Comparison of ENCODE assay signal across 15 mouse cellular contexts in the genomic region with DNA sequence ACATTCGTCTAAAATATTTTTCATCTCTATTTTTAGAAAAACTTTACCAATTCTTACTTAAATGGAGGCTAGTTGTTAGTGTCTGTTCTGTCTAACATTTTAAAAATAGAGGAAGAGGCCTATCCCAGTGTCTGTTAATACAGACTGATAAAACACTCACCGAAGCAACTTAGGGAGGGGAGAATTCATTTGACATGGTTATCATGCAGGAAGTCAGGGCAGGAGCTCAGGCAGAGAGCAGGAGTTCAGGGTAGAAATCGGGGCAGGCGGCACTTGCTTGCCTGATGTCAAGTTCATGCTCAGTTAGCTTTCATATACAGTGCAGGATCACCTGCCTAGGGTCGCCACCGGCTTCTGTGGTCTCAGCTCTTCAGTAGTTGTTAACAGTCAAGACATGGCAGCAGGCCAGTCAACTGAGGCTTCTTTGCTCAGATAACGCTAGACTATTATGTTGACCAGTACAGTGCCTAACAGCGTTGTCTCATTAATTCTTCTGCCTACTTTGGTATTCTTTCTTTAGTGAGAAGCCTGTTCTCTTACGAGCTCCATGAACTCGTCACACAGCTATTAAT.
"Had no signal": no experiment of that assay in that cellular context is flagged by ENCODE, and none has a peak within 500 bp of the region (broad histone marks: within the 10 kb centered on the region; RNA-seq: fewer than 3 reads in every experiment).

No protein-coding gene starts in this region.

- ATAC-seq: midbrain, embryonic 13.5 days; midbrain, embryonic 15.5 days had no signal

- DNase-seq: lung, adult 18-20 months; lung, embryonic 14.5 days; lung, postnatal 14 days; lung, postnatal 36 days; right cerebral cortex, postnatal 14 days; thymus, postnatal 14 days; thymus, postnatal 36 days had no signal

- H3K4me3 ChIP-seq: midbrain, embryonic 13.5 days; midbrain, embryonic 15.5 days; neural tube, embryonic 12.5 days; stomach, embryonic 15.5 days had no signal

- H3K9me3 ChIP-seq: midbrain, embryonic 13.5 days; midbrain, embryonic 15.5 days; neural tube, embryonic 12.5 days; stomach, embryonic 15.5 days had no signal

- H3K9ac ChIP-seq: liver, embryonic 14.5 days; lung, embryonic 14.5 days; midbrain, embryonic 13.5 days; midbrain, embryonic 15.5 days; neural tube, embryonic 12.5 days; stomach, embryonic 15.5 days had no signal

- H3K27me3 ChIP-seq: midbrain, embryonic 13.5 days; midbrain, embryonic 15.5 days; neural tube, embryonic 12.5 days; stomach, embryonic 15.5 days had no signal

- H3K27ac ChIP-seq: liver, embryonic 14.5 days; macrophage; midbrain, embryonic 13.5 days; midbrain, embryonic 15.5 days; neural tube, embryonic 12.5 days; stomach, embryonic 15.5 days; stomach, postnatal 0 days had no signal

- H3K4me1 ChIP-seq: midbrain, embryonic 13.5 days; midbrain, embryonic 15.5 days; neural tube, embryonic 12.5 days; stomach, embryonic 15.5 days had no signal

- H3K4me2 ChIP-seq: lung, embryonic 14.5 days; midbrain, embryonic 11.5 days; midbrain, embryonic 13.5 days; midbrain, embryonic 15.5 days; neural tube, embryonic 12.5 days; stomach, embryonic 15.5 days had no signal
